Mouse (Mus musculus) stomach, postnatal 0 days (tissue): ENCODE measurements at regions not wholly inside any gene's neighbourhood (a gene's known extent, or its start where the extent isn't known, plus 50 kb on each side); places are given as distances from the start of the nearest gene placed in this dataset.
A peak's percentile ranks its signal among the peaks of the same experiment; 100 is the strongest.

Experiments
- ATAC-seq: fragments of 200-750 bp; cut with Nextera tagmentation; 2 replicates; pipeline ENCODE4 v1.8.0; 2017; ENCODE audit not compliant: low FRiP score, low TSS enrichment
- DNase-seq: peaks from one replicate; pipeline ENCODE4 v3.0.0-alpha.2; 2016; ENCODE audit warnings: low spot score
- H3K27ac ChIP-seq: fragments of 300-500 bp; sonication (generic); replicated peaks from 2 replicates; pipeline ENCODE4 v1.5.1; 2014; ENCODE audit warnings: mild to moderate bottlenecking, control low read depth
- H3K27me3 ChIP-seq: fragments of 300-500 bp; sonication (generic); 2 replicates; pipeline ENCODE4 v1.6.1; 2014; ENCODE audit warnings: low read length; ENCODE audit not compliant: control insufficient read depth, insufficient read depth
- H3K36me3 ChIP-seq: fragments of 300-500 bp; sonication (generic); 2 replicates; pipeline ENCODE4 v1.6.1; 2014; ENCODE audit warnings: low read length, mixed read lengths; ENCODE audit not compliant: control insufficient read depth, insufficient read depth
- H3K4me1 ChIP-seq: fragments of 300-500 bp; sonication (generic); replicated peaks from 2 replicates; pipeline ENCODE4 v1.6.1; 2014; ENCODE audit warnings: antibody characterized with exemption; ENCODE audit not compliant: control insufficient read depth, insufficient read depth
- H3K4me2 ChIP-seq: fragments of 300-500 bp; sonication (generic); replicated peaks from 2 replicates; pipeline ENCODE4 v1.6.1; 2014; ENCODE audit warnings: low read depth, mild to moderate bottlenecking, control low read depth, moderate library complexity
- H3K4me3 ChIP-seq: fragments of 300-500 bp; sonication (generic); 2 replicates; pipeline ENCODE4 v1.5.1; 2014; ENCODE audit warnings: low read depth, low read length, control low read depth
- H3K9ac ChIP-seq: fragments of 300-500 bp; sonication (generic); 2 replicates; pipeline ENCODE4 v1.6.1; 2014; ENCODE audit warnings: mild to moderate bottlenecking, low read length, control low read depth, mixed read lengths
- H3K9me3 ChIP-seq: fragments of 300-500 bp; sonication (generic); 2 replicates; pipeline ENCODE4 v1.6.1; 2016; ENCODE audit warnings: low read length; ENCODE audit not compliant: control insufficient read depth
- CTCF ChIP-seq: IDR thresholded peaks from 2 replicates; pipeline ENCODE4 v1.5.1; 2016; ENCODE audit warnings: antibody characterized with exemption, low read depth, mild to moderate bottlenecking, moderate library complexity
- EP300 ChIP-seq: optimal IDR thresholded peaks from 2 replicates; pipeline ENCODE3; 2016; ENCODE audit warnings: antibody characterized with exemption
- WGBS: fragments of 180-500 bp; shearing (Covaris S2); extraction: QIAGEN DNeasy Blood & Tissue Kit; methylation state at CpG from one replicate; pipeline ENCODE4 v1.1.7; 2014; 5-methylcytosine and 5-hydroxymethylcytosine counted together

DNA sequence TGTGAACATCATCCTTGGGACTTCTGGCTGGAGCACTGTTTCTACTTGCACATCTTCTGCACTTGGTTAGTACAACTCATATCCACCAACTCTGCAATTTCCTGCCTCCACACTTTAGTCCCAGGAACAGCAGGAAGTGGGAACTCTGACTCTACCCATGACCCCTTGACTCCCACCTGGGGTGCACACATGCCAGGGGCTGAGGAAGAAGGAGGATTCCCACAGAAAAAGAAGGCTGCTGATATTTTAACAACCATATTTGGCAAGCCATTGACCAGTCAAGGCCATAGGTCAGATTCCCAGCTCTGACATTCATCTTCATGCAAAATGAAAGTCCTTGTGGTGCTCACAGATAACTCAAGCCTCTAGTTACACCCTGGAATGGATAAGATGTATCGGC is 530.3 kb upstream of the Cdh11 start:
- DNase-seq (no peak), ATAC-seq (no peak)
- Histone ChIP-seq H3K4me1 (no peaks in the 10 kb centered on the region), H3K9ac (no peak overlapping the region), H3K36me3 (no peaks in the 10 kb centered on the region), H3K9me3 (no peaks in the 10 kb centered on the region), H3K4me3 (no peak overlapping the region), H3K27me3 (no peaks in the 10 kb centered on the region), H3K4me2 (no peak overlapping the region), H3K27ac (no peak overlapping the region)
- TF ChIP-seq EP300 = no peak
- TF ChIP-seq CTCF = no peak
- 97% methylated on average over 1 of the region's 1 CpGs for whole genome bisulfite sequencing

DNA sequence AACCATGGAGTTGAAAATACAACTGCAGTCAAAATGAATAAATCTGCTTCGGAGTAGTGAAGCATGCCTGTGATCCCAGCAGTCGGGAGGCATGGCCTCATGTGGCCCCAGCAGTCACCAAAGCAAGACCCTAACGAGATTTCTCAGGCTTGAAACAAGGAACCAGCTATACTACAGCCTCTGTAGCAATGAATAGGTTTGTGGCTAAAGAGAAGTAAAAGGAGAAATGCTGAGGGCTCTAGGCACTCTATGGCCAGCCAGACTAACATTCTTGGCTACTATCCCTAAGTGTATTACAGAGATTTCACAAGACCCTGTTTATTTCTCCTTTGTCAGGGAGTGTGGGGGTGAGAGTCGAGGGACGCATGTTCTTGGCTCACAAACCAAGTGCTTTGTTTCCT is 531.2 kb upstream of the Cdh11 start:
- H3K4me2 ChIP-seq = no peak overlapping the region
- no peaks in the 10 kb centered on the region for H3K9me3 ChIP-seq
- H3K27me3 ChIP-seq = no peaks in the 10 kb centered on the region
- H3K9ac ChIP-seq = no peak overlapping the region
- H3K4me1 ChIP-seq = no peaks in the 10 kb centered on the region
- DNase-seq (no peak), ATAC-seq (peak; percentile 42; the same call in 1 of the 2 replicates)
- H3K36me3 ChIP-seq = no peaks in the 10 kb centered on the region
- TF ChIP-seq EP300 (no peak), CTCF (no peak)
- H3K27ac ChIP-seq = 0 out of 2 replicates have a peak overlapping the region, but pooled peaks have one; percentile 13
- 35% methylated on average over 5 of the region's 5 CpGs for WGBS
- H3K4me3 ChIP-seq = no peak overlapping the region

DNA sequence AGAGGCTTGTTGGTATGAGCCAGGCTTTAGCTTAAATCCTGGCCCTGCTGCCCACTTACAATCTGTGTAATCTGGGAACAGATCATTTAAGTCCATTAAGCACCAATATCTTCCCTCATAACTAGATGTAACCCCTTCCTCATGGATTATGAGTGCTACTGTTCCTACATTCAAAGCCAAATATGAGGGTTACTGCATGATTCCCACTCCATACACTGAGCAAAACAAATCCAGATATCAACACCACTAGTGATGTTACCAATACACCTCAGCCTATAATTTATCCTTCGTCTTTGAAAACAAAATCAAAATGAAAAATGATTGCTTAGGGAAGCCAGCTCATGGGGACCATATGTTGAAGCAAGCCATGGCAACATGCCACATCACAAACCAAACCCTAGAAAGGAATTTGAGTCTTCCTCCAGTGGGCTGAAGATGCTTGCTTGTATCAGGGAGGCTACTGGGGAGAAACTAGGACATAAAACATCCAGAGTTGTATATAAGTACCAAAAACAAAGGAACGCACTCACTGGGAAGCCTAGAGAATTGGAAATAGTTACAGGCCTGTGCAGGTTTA is 531.8 kb upstream of the Cdh11 start:
- DNase-seq = no peak
- no peak overlapping the region for H3K4me2 ChIP-seq
- H3K9me3 ChIP-seq = no peaks in the 10 kb centered on the region
- TF ChIP-seq EP300 (no peak), CTCF (no peak)
- H3K36me3 ChIP-seq = no peaks in the 10 kb centered on the region
- H3K4me1 ChIP-seq = no peaks in the 10 kb centered on the region
- H3K4me3 ChIP-seq = no peak overlapping the region
- no peak for ATAC-seq
- no peak overlapping the region for H3K27ac ChIP-seq
- 55% methylated on average over 2 of the region's 2 CpGs for WGBS
- no peaks in the 10 kb centered on the region for H3K27me3 ChIP-seq
- H3K9ac ChIP-seq = no peak overlapping the region

DNA sequence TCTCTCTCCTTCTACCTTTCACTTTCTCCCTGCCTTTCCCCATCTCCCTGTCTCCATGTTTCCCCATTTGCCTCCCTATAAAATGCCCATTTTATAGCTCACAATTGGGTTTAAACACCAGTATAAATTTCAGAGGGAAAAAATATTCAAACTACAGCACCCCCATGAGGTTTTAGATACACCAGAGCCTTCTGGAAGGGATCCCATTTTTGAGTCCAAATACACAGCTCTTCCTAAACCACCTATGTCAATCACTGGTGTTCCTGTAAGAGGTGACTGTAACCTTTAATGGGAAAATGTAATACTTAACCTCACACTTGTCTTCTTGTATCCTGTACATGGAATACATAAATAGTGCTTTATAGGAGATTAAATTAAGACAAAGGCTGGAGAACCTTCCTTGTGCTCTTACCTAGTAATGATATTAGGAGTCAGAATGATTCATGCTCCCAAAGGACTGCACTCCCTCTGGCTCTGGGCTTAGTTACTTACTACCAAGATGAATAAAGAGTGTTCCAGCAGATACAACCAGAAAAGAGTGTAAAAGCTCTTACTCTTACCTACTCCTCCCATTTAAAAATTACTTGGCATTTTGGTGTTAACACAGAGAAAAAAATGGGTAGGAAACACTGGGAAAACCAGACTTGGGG is 538.7 kb upstream of the Cdh11 start:
- Histone ChIP-seq H3K36me3 (no peaks in the 10 kb centered on the region), H3K9ac (no peak overlapping the region), H3K4me3 (no peak overlapping the region), H3K4me1 (no peaks in the 10 kb centered on the region), H3K27me3 (no peaks in the 10 kb centered on the region), H3K9me3 (no peaks in the 10 kb centered on the region), H3K27ac (no peak overlapping the region), H3K4me2 (no peak overlapping the region)
- DNase-seq (no peak), ATAC-seq (no peak)
- no peak for TF ChIP-seq EP300
- no peak for TF ChIP-seq CTCF

DNA sequence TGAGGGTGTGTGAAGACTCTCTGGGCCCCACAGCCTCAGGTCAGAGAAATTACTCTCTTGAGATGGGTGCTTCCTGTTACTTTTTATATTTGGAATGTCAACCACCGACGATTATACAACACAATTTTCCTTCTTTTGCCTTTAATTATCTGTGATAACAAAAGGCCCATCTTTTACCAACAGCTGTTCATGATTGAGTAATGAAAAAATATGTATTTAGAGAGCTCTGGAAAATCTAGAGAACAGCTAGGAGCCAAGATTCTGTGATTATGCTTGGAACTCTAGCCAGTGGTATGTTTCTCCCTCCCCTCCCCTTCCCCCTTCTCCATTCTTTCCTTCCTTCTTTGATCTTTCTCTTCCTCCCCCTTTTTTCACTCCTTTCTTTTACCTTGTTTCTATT is 546.0 kb upstream of the Cdh11 start:
- no peak for TF ChIP-seq CTCF
- no peak for TF ChIP-seq EP300
- 59% methylated on average over 2 of the region's 2 CpGs for WGBS
- H3K4me1 ChIP-seq = no peaks in the 10 kb centered on the region

DNA sequence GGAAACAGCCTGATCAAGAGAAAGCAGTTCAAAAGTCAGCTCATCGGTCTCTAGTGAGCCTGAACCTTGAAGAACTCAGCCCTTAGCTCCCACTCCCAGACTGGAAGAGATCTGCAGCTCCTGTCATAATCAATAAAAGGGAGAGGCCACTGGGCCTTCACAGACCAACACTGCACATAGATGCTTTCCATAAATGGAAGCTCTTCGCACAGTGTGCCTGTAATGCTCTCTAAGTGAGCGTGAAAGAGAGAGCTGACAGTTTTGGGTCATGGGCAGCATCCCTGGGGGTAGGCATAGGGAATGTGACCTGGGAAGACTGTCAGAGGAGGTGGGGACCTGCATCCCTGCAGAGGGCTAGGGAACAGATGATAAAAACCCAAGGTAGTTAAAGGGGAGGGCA is 551.9 kb upstream of the Cdh11 start:
- Histone ChIP-seq H3K9me3 (no peaks in the 10 kb centered on the region), H3K36me3 (no peaks in the 10 kb centered on the region), H3K27ac (no peak overlapping the region), H3K27me3 (no peaks in the 10 kb centered on the region), H3K4me2 (no peak overlapping the region), H3K4me1 (no peaks in the 10 kb centered on the region), H3K9ac (no peak overlapping the region), H3K4me3 (no peak overlapping the region)
- no peak for ATAC-seq
- TF ChIP-seq CTCF (no peak), EP300 (no peak)
- 88% methylated on average over 3 of the region's 3 CpGs for WGBS
- DNase-seq = no peak

More for the DNA sequence above, 546.0 kb upstream of the Cdh11 start:
- Histone ChIP-seq H3K27me3 (no peaks in the 10 kb centered on the region), H3K9ac (no peak overlapping the region), H3K4me3 (no peak overlapping the region), H3K36me3 (no peaks in the 10 kb centered on the region), H3K4me2 (no peak overlapping the region), H3K9me3 (no peaks in the 10 kb centered on the region), H3K27ac (no peak overlapping the region)
- DNase-seq = no peak
- no peak for ATAC-seq
